Mouse (Mus musculus): ENCODE data around the gene Togaram1.

DNA sequence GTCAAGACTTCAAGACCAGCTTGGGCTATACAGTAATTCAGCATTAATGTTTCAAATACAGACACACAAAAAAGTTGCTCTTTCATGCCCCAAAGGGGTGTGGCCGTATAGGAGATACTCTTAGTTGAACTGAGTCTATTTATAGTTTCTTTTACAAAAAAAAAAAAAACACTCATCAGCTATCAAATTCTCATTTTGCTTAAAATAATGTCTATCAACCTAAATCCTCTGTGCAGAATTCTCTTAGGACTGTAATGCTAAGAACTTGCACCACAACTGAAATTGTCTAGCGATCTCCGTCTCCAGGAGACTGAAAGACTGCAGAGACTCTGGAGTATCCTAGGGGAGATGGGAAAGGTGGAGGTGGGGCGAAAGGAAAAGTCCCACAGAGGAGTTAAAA lies 1.0 kb upstream of the Togaram1 start:
- TF ChIP-seq EP300 (IDR thresholded peaks at IDR 0.05; ENCODE audit: low read depth) (no peak), CTCF (IDR thresholded peaks at IDR 0.05; ENCODE audit: low read depth) (no peak)
